Mouse (Mus musculus) ES-E14 (cell line): ENCODE measurements around the gene Rmi1.

Source experiments
- CHD2 ChIP-seq: IDR thresholded peaks from 2 replicates; pipeline ENCODE4 v1.6.1; 2014; ENCODE audit warnings: mild to moderate bottlenecking, low read depth, low read length, inconsistent platforms
- HCFC1 ChIP-seq: IDR thresholded peaks from 2 replicates; pipeline ENCODE4 v1.6.1; 2012; ENCODE audit warnings: low read length, inconsistent platforms, borderline replicate concordance; ENCODE audit not compliant: insufficient read depth
- MAFK ChIP-seq: IDR thresholded peaks from 2 replicates; pipeline ENCODE4 v1.6.1; 2014; ENCODE audit warnings: mild to moderate bottlenecking, low read depth, low read length, inconsistent platforms; ENCODE audit not compliant: insufficient read depth
- ZC3H11A ChIP-seq: IDR thresholded peaks from 2 replicates; pipeline ENCODE4 v1.6.1; 2012; ENCODE audit warnings: low read depth, mild to moderate bottlenecking, inconsistent platforms, low read length, borderline replicate concordance
- ZNF384 ChIP-seq: IDR thresholded peaks from 2 replicates; pipeline ENCODE4 v1.6.1; 2012; ENCODE audit warnings: low read depth, low read length, inconsistent platforms

DNA sequence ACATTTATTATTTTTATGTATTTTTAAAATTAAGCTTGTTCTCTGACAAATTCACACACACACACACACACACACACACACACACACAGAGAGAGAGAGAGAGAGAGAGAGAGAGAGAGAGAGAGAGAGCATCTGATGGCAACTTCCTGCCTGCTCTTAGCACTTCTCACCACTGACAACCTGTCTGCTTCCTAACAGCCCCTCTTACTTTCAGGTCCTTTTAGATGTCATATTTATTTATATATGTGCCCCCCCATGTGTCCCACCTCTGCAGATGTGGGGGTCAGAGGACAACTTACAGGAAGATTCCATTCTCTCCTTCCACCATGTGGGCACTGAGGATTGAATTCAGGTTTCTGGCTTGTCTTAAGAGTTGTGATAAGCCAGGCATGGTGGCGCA is 17.2 kb downstream of the Rmi1 start:
- TF ChIP-seq HCFC1 (no peak), ZNF384 (no peak), ZC3H11A (no peak), CHD2 (no peak), MAFK (no peak)
